Mouse (Mus musculus) heart, postnatal 0 days (tissue): Measurements from ENCODE around the gene Hes2. TPM values are rescaled to one million over a fixed set of nuclear protein-coding genes. Genes with fewer than 3 reads are reported as not detected.
A peak's percentile ranks its signal among the peaks of the same experiment; 100 is the strongest.

Experiments used
- ATAC-seq: fragments of 200-750 bp; cut with Nextera tagmentation; 2 replicates; pipeline ENCODE4 v1.8.0; 2017; ENCODE audit warnings: low read depth, moderate number of reproducible peaks, moderate library complexity; ENCODE audit not compliant: insufficient read depth
- DNase-seq: peaks from one replicate; pipeline ENCODE4 v3.0.0-alpha.2; 2016; ENCODE audit warnings: low spot score
- H3K27ac ChIP-seq: fragments of 300-500 bp; sonication (generic); 2 replicates; pipeline ENCODE4 v1.5.1; 2014; ENCODE audit warnings: low read depth, mild to moderate bottlenecking
- H3K27me3 ChIP-seq: fragments of 300-500 bp; sonication (generic); 2 replicates; pipeline ENCODE4 v1.6.1; 2014; ENCODE audit warnings: low read length, mixed read lengths; ENCODE audit not compliant: control insufficient read depth, insufficient read depth
- H3K36me3 ChIP-seq: fragments of 300-500 bp; sonication (generic); replicated peaks from 2 replicates; pipeline ENCODE4 v1.6.1; 2014; ENCODE audit warnings: low read length, mixed read lengths; ENCODE audit not compliant: control insufficient read depth, insufficient read depth
- H3K4me1 ChIP-seq: fragments of 300-500 bp; sonication (generic); 2 replicates; pipeline ENCODE4 v1.6.1; 2014; ENCODE audit warnings: antibody characterized with exemption; ENCODE audit not compliant: control insufficient read depth, insufficient read depth
- H3K4me2 ChIP-seq: fragments of 300-500 bp; sonication (generic); 2 replicates; pipeline ENCODE4 v1.6.1; 2014; ENCODE audit warnings: low read depth, mild to moderate bottlenecking, low read length, moderate library complexity
- H3K4me3 ChIP-seq: fragments of 300-500 bp; sonication (generic); 2 replicates; pipeline ENCODE4 v1.5.1; 2014; ENCODE audit warnings: low read depth, low read length
- H3K9ac ChIP-seq: fragments of 300-500 bp; sonication (generic); replicated peaks from 2 replicates; pipeline ENCODE4 v1.6.1; 2014; ENCODE audit warnings: low read depth, low read length, mixed read lengths
- H3K9me3 ChIP-seq: fragments of 300-500 bp; sonication (generic); replicated peaks from 2 replicates; pipeline ENCODE4 v1.6.1; 2016; ENCODE audit warnings: low read length; ENCODE audit not compliant: control insufficient read depth
- CTCF ChIP-seq: IDR thresholded peaks from 2 replicates; pipeline ENCODE4 v1.5.1; 2016; ENCODE audit warnings: antibody characterized with exemption, control low read depth, low read depth
- EP300 ChIP-seq: IDR thresholded peaks from 2 replicates; pipeline ENCODE4 v1.6.1; 2016; ENCODE audit warnings: antibody characterized with exemption, low read depth
- WGBS: fragments of 180-500 bp; shearing (Covaris S2); extraction: QIAGEN DNeasy Blood & Tissue Kit; methylation state at CpG from one replicate; pipeline ENCODE4 v1.1.7; 2014; 5-methylcytosine and 5-hydroxymethylcytosine counted together
- polyA plus RNA-seq: library from polyadenylated mRNA; unstranded; fragments of >200 nt; fragmentation: Nextera tagmentation; extraction: Ambion mirVana; gene quantifications from 2 replicates; pipeline ENCODE4 v1.2.1, GENCODE M21; 2015
- total RNA-seq: library from RNA; depleted of rRNA; stranded (reverse); fragments of >200 nt; gene quantifications from 2 replicates; pipeline ENCODE4 v1.2.3, GENCODE M21; 2014; ENCODE audit warnings: low replicate concordance

The Hes2 gene
- total and polyA plus RNA-seq, 2 experiments from 2014 or later = not detected

DNA sequence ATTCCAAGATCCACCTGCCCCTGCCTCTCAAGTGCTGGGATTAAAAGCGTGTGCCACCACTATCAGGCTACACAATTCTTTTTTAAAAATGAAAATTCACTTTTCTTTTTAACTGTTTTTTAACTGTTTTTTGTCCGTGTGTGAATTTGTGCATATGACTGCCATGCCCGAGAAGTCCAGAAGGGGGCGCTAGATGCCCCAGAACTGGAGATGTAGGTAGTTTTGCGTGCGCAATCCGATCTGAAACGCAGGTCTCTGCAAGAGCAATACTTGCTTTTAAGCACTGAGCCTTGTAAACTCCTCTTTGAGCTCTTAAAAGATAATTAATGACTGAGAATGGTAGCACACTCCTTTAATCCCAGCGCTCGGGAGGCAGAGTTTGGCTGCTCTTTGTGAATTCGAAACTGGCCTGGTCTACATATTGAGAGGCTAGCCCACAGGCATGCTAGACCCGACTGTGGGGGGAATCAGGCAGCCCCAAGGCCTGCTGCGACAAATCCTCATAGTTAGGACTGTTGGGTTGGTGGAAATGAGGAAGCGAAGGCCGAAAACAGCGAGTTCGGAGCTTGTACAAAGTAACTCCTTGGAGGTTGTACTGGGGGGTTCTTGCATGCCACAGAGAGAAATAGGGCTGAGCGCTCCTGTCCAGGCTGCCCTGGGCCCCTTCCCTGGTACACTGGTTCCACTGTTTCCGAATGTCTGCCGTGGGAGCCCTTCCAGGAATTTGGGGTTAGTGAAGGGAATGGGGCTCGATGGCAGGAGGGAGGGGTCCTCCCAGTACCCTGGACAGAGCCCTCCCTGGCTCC, 685 bp upstream of the Hes2 start:
- ATAC-seq = no peak
- no peak for DNase-seq
- no peaks in the 10 kb centered on the region for H3K9me3 ChIP-seq
- H3K4me1 ChIP-seq = peaks cover 5% of the 10 kb centered on the region; the same call in 1 of the 2 replicates
- no peak for TF ChIP-seq EP300
- peak; percentile 54 for TF ChIP-seq CTCF
- H3K4me2 ChIP-seq = peak overlapping the region; percentile 55
- H3K4me3 ChIP-seq = peak overlapping the region; percentile 39
- no peak overlapping the region for H3K9ac ChIP-seq
- peaks cover 68% of the 10 kb centered on the region for H3K27me3 ChIP-seq
- H3K27ac ChIP-seq = no peak overlapping the region
- no peaks in the 10 kb centered on the region for H3K36me3 ChIP-seq
- 18% methylated on average over 21 of the region's 21 CpGs for whole genome bisulfite sequencing

DNA sequence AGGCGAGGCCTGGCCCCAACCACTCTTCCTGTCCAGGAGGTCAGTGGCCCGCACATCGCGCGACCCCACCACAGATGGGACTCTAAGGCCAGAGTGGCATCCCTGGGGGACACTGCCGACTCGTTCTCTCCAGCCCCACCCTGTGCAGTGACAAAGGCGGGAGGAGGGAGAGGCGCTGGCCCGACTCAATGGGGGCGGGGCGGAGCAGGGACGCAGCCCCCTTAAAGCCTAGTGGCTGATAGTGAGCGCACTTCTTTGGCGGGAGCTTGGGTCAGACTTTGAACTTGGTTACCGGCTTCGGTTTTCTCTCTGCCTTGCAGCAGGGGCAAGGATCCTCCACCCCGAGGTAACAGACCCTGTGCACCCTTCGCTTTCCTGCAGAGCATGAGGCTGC, 615 bp downstream of the Hes2 start:
- no peak for DNase-seq
- WGBS = 3% methylated on average over 19 of the region's 19 CpGs
- no peak overlapping the region for H3K27ac ChIP-seq
- no peak overlapping the region for H3K9ac ChIP-seq
- peak overlapping the region; percentile 39 for H3K4me3 ChIP-seq
- H3K4me1 ChIP-seq = no peaks in the 10 kb centered on the region
- no peak for TF ChIP-seq CTCF
- TF ChIP-seq EP300 = no peak
- no peaks in the 10 kb centered on the region for H3K36me3 ChIP-seq
- H3K9me3 ChIP-seq = no peaks in the 10 kb centered on the region
- no peak for ATAC-seq
- peaks cover 63% of the 10 kb centered on the region for H3K27me3 ChIP-seq
- peak overlapping the region; percentile 55 for H3K4me2 ChIP-seq

DNA sequence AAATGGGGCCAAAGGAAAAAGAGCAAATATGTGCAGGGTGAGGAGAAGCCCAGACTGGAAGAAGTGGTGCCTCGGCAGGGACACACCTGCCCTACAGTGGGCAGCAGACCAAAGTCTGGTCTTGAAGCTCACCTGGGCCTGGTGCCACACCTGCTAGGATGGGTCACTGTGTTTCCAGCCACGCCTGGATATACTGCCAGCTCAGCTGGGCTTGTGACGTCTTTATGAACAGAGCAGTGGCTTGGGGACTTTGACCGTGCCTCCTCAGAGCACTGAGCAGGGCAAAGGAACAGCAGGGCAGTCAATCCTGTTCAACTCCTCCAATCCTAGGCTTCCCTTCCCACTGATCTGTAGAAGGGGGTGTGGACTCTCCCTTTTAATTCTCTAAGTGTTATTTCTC, 2.1 kb downstream of the Hes2 start:
- WGBS = 32% methylated on average over 4 of the region's 4 CpGs
- ATAC-seq = no peak
- H3K4me3 ChIP-seq = no peak overlapping the region
- no peaks in the 10 kb centered on the region for H3K36me3 ChIP-seq
- no peak overlapping the region for H3K27ac ChIP-seq
- H3K27me3 ChIP-seq = peaks cover 60% of the 10 kb centered on the region
- H3K9ac ChIP-seq = no peak overlapping the region
- no peaks in the 10 kb centered on the region for H3K9me3 ChIP-seq
- H3K4me2 ChIP-seq = no peak overlapping the region
- H3K4me1 ChIP-seq = no peaks in the 10 kb centered on the region
- TF ChIP-seq CTCF (no peak), EP300 (no peak)
- DNase-seq = no peak

DNA sequence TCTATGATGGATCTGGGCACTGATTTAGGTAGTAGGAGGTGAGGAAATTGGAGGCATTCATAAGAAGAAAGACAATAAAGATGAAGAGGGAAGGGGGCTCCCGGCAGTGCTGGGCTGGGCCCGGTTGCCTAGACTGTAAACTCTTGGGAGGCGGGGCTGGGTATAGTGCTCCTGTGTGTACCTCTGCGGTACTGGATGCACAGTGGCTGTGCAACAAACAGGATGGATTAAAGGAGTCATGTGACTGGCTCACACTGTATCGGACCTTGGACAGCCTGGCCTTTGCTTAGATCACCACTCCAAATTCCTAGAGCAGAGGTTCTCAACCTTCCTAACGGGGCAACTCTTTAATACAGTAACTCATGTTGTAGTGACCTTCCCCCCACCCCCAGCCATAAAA, 2.9 kb downstream of the Hes2 start:
- no peak overlapping the region for H3K4me2 ChIP-seq
- H3K9ac ChIP-seq = no peak overlapping the region
- ATAC-seq (no peak), DNase-seq (no peak)
- peaks cover 60% of the 10 kb centered on the region for H3K27me3 ChIP-seq
- H3K9me3 ChIP-seq = no peaks in the 10 kb centered on the region
- no peaks in the 10 kb centered on the region for H3K36me3 ChIP-seq
- TF ChIP-seq EP300 (no peak), CTCF (no peak)
- H3K4me1 ChIP-seq = no peaks in the 10 kb centered on the region
- H3K4me3 ChIP-seq = no peak overlapping the region
- WGBS = 74% methylated on average over 6 of the region's 6 CpGs
- H3K27ac ChIP-seq = no peak overlapping the region

DNA sequence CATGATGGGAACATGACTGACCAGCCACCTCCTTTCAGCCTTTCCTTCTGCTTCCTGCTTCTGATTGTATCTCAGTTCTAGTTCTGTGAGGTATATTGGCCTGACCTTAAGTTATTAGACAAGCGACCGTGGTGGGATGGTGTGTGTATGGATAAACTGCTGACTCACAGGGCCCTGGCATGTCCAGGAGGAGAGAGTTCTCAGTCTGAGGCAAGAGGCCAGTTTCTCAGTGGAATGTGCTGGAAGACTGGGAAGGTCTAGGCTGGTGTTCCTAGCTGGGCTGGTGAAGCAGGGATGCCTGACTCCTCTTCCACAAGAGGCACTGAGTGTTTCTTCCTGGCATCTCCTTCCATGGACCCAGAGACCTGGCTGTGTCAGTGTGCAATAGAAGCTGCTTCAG, 4.1 kb downstream of the Hes2 start:
- Histone ChIP-seq H3K36me3 (no peaks in the 10 kb centered on the region), H3K4me3 (no peak overlapping the region), H3K4me2 (no peak overlapping the region), H3K9me3 (no peaks in the 10 kb centered on the region), H3K9ac (no peak overlapping the region), H3K27ac (no peak overlapping the region), H3K27me3 (peaks cover 51% of the 10 kb centered on the region), H3K4me1 (no peaks in the 10 kb centered on the region)
- no peak for ATAC-seq
- WGBS = 74% methylated on average over 2 of the region's 2 CpGs
- DNase-seq = no peak
- TF ChIP-seq EP300 (no peak), CTCF (no peak)
